8 mouse cellular contexts compared by ENCODE assay signal in genomic region chr17:35000717-35001451, GRCm38 (mm10). TPM values are rescaled to one million over a fixed set of nuclear protein-coding genes. Genes with fewer than 3 reads are reported as not detected.
A peak's percentile ranks its signal among the peaks of the same experiment; 100 is the strongest.
DNase-seq lines count a peak whose midpoint lies in the region; ATAC-seq lines count a peak whose summit lies in the region.

Vars (plus strand) TSS chr17:35000987.

- intact Hi-C loops in gastrocnemius, postnatal 14 days (cut with DNase I; ENCODE audit: low total_unique reads) = no loop called here

- peak; percentile 73 for ATAC-seq in megakaryocyte, adult 5-6 weeks (ENCODE audit: poor library complexity, severe bottlenecking)

- DNase-seq in adrenal gland, adult 18-20 months (ENCODE audit: low spot score in 2 of 2) = peak; percentile 89
- DNase-seq in embryo, embryonic 10.5 days (ENCODE audit: low spot score) = peak; percentile 95
- DNase-seq in gastrocnemius, postnatal 14 days = peak; percentile 90
- DNase-seq in induced T-regulatory cell, adult 2 months (ENCODE audit: low read depth) = peak; percentile 93
- peak; percentile 69 to 74 for DNase-seq in left cerebral cortex, adult 8-10 months (ENCODE audit: low spot score in 2 of 2)
- peak; percentile 79 for DNase-seq in right cerebral cortex, adult 18-20 months
- peak; percentile 89 for DNase-seq in urinary bladder, postnatal 25 days (ENCODE audit: low spot score)

RNA-seq across cellular contexts. Expression of gene Vars, which starts in this region (rescaled TPM):
- total RNA-seq in adrenal gland, adult 18-20 months (2021) = 10 to 100 TPM; 49.8 to 64.8 TPM
- 10 to 100 TPM; 26.8 to 29.2 TPM for total RNA-seq in gastrocnemius, postnatal 14 days (2021)
- 10 to 100 TPM; 43.5 to 53.0 (median 48.2) TPM for total RNA-seq in left cerebral cortex, adult 8-10 months (2022)
- 42.2 and 61.8 TPM in 2 replicates for total RNA-seq in megakaryocyte, adult 5-6 weeks (2015)
- 110 and 165 TPM in 2 replicates for total RNA-seq in megakaryocyte, adult 5-6 weeks (2017)

Comparison
In these comparisons a context has a peak if more than half of its experiments do, and no peak if none do; other contexts are left out.
1. Peak in every context shown above with its lines: DNase-seq and ATAC-seq.